Mouse (Mus musculus) MEL (cell line): ENCODE data around the gene Ctnnd2. TPM values are rescaled to one million over a fixed set of nuclear protein-coding genes. Genes with fewer than 3 reads are reported as not detected.

Experiments
- DNase-seq: peaks from one replicate; pipeline ENCODE4 v3.0.0; 2011; ENCODE audit warnings: low read depth, low spot score
- H3K27ac ChIP-seq: 2 replicates; pipeline ENCODE4 v1.5.1; 2012; ENCODE audit warnings: low read depth, mild to moderate bottlenecking, control low read depth, low read length, moderate library complexity; ENCODE audit not compliant: control insufficient read depth
- H3K27me3 ChIP-seq, 2 experiments: fragments of 150-350 bp in 1 of 2; sonication (generic) in 1 of 2; 2 replicates each; pipeline ENCODE4 v1.6.1; 2012; ENCODE audit warnings: low read length in 2 of 2, mild to moderate bottlenecking in 2 of 2, improper control_type of control experiment in 1 of 2, moderate library complexity in 1 of 2; ENCODE audit not compliant: insufficient read depth in 2 of 2, control insufficient read depth in 1 of 2
- H3K36me3 ChIP-seq, 2 experiments: 2 replicates each; pipeline ENCODE4 v1.6.1; 2012 to 2014; ENCODE audit warnings: low read length in 2 of 2, improper control_type of control experiment in 1 of 2, inconsistent platforms in 1 of 2, mild to moderate bottlenecking in 1 of 2; ENCODE audit not compliant: insufficient read depth in 2 of 2, control insufficient read depth in 1 of 2
- H3K4me1 ChIP-seq, 2 experiments: fragments of 150-350 bp in 1 of 2; sonication (generic) in 1 of 2; 2 replicates each; pipeline ENCODE4 v1.6.1; 2012; ENCODE audit warnings: low read length in 2 of 2, improper control_type of control experiment in 1 of 2, mild to moderate bottlenecking in 1 of 2; ENCODE audit not compliant: insufficient read depth in 2 of 2, control insufficient read depth in 1 of 2
- H3K4me3 ChIP-seq, 2 experiments: fragments of 150-350 bp in 1 of 2; sonication (generic) in 1 of 2; 2 replicates each; pipeline ENCODE4 v1.5.1; 2012; ENCODE audit warnings: low read depth in 2 of 2, low read length in 2 of 2, mild to moderate bottlenecking in 2 of 2, moderate library complexity in 2 of 2, control low read depth in 1 of 2, improper control_type of control experiment in 1 of 2; ENCODE audit not compliant: control insufficient read depth in 1 of 2, insufficient read depth in 1 of 2
- H3K79me2 ChIP-seq: 2 replicates; pipeline ENCODE4 v1.6.1; 2012; ENCODE audit warnings: mild to moderate bottlenecking, low read length, moderate library complexity; ENCODE audit not compliant: control insufficient read depth, poor library complexity, insufficient read depth
- H3K9ac ChIP-seq: 2 replicates; pipeline ENCODE4 v1.6.1; 2012; ENCODE audit warnings: low read depth, mild to moderate bottlenecking, control low read depth, low read length, moderate library complexity; ENCODE audit not compliant: control insufficient read depth, poor library complexity, severe bottlenecking
- H3K9me3 ChIP-seq: fragments of 150-350 bp; sonication (generic); replicated peaks from 2 replicates; pipeline ENCODE4 v1.6.1; 2012; ENCODE audit warnings: mild to moderate bottlenecking, low read length, improper control_type of control experiment, moderate library complexity; ENCODE audit not compliant: insufficient read depth
- EP300 ChIP-seq, 2 experiments: IDR thresholded peaks; 2 replicates each; pipeline ENCODE4 v1.6.1; 2011; ENCODE audit warnings: improper control_type of control experiment in 2 of 2, low read length in 2 of 2, low read depth in 1 of 2, mild to moderate bottlenecking in 1 of 2
- HCFC1 ChIP-seq: IDR thresholded peaks from 2 replicates; pipeline ENCODE4 v1.6.1; 2012; ENCODE audit warnings: low read depth, mild to moderate bottlenecking, inconsistent platforms, low read length, improper control_type of control experiment, moderate library complexity
- MEF2A ChIP-seq: IDR thresholded peaks from 2 replicates; pipeline ENCODE4 v1.6.1; 2014; ENCODE audit warnings: low read depth, mild to moderate bottlenecking, inconsistent platforms, low read length, improper control_type of control experiment; ENCODE audit not compliant: poor library complexity, insufficient replicate concordance, severe bottlenecking; ENCODE audit errors: extremely low read depth
- MYB ChIP-seq: IDR thresholded peaks from 2 replicates; pipeline ENCODE4 v1.6.1; 2011; ENCODE audit warnings: mild to moderate bottlenecking, low read depth, low read length, improper control_type of control experiment
- NRF1 ChIP-seq: IDR thresholded peaks from 2 replicates; pipeline ENCODE4 v1.6.1; 2014; ENCODE audit warnings: low read depth, mild to moderate bottlenecking, inconsistent platforms, low read length, improper control_type of control experiment, moderate library complexity; ENCODE audit not compliant: poor library complexity, insufficient read depth, severe bottlenecking
- UBTF ChIP-seq: IDR thresholded peaks from 2 replicates; pipeline ENCODE4 v1.6.1; 2012; ENCODE audit warnings: low read depth, mild to moderate bottlenecking, inconsistent platforms, low read length, improper control_type of control experiment, moderate library complexity, borderline replicate concordance; ENCODE audit not compliant: insufficient read depth
- ZKSCAN1 ChIP-seq: IDR thresholded peaks from 2 replicates; pipeline ENCODE4 v1.6.1; 2012; ENCODE audit warnings: low read depth, mild to moderate bottlenecking, inconsistent platforms, low read length, improper control_type of control experiment, moderate library complexity
- ZMIZ1 ChIP-seq: IDR thresholded peaks from 2 replicates; pipeline ENCODE4 v1.6.1; 2012; ENCODE audit warnings: low read depth, mild to moderate bottlenecking, inconsistent platforms, low read length, improper control_type of control experiment, moderate library complexity
- ZNF384 ChIP-seq: IDR thresholded peaks from 2 replicates; pipeline ENCODE4 v1.6.1; 2012; ENCODE audit warnings: low read depth, mild to moderate bottlenecking, inconsistent platforms, low read length, improper control_type of control experiment
- polyA plus RNA-seq, 2 experiments: library from polyadenylated mRNA; stranded (reverse) in 1 of 2; unstranded in 1 of 2; fragments of >175 nt in 1 of 2; fragments of >200 nt in 1 of 2; gene quantifications; 2 replicates each; pipeline versions ENCODE4 v1.2.1 to v1.2.4; 2012; ENCODE audit warnings: low replicate concordance in 2 of 2, low read depth in 1 of 2; ENCODE audit not compliant: insufficient read length in 2 of 2, insufficient read depth in 1 of 2, missing spikeins in 1 of 2
- total RNA-seq: library from RNA; depleted of rRNA; stranded (reverse); fragments of 300-350 nt; gene quantifications from 2 replicates; pipeline ENCODE4 v1.2.3, GENCODE M21; 2012

The Ctnnd2 gene
- total and polyA plus RNA-seq, 3 experiments = 0.03 TPM; not detected in 2

- DNase-seq = no peak
- no peak for TF ChIP-seq NRF1
- no peak for TF ChIP-seq UBTF
- TF ChIP-seq ZMIZ1 = no peak
- no peak for TF ChIP-seq EP300 (IDR thresholded peaks at IDR 0.05; ENCODE audit: low read depth in 1 of 2, low read length in 2 of 2)
- H3K4me1 ChIP-seq = no peaks in the 10 kb centered on the region
These were observed 96.4 kb downstream of the Ctnnd2 start for GRCm38 (mm10) chr15:30268822-30269221.

GRCm38 (mm10) chr15:30271141-30271572 is 98.8 kb downstream of the Ctnnd2 start:
- Histone ChIP-seq H3K4me1 (no peaks in the 10 kb centered on the region), H3K27me3 (no peaks in the 10 kb centered on the region), H3K79me2 (no peaks in the 10 kb centered on the region), H3K9ac (no peak overlapping the region), H3K27ac (no peak overlapping the region), H3K9me3 (no peaks in the 10 kb centered on the region; the same call in 1 of the 2 replicates), H3K4me3 (no peak overlapping the region), H3K36me3 (no peaks in the 10 kb centered on the region)
- DNase-seq = no peak
- no peak for TF ChIP-seq MEF2A
- TF ChIP-seq ZKSCAN1 = no peak

More at GRCm38 (mm10) chr15:30268822-30269221, 96.4 kb downstream of the Ctnnd2 start:
- Histone ChIP-seq H3K9me3 (no peaks in the 10 kb centered on the region; the same call in 1 of the 2 replicates), H3K4me3 (no peak overlapping the region), H3K27me3 (no peaks in the 10 kb centered on the region), H3K9ac (no peak overlapping the region), H3K36me3 (no peaks in the 10 kb centered on the region), H3K79me2 (no peaks in the 10 kb centered on the region), H3K27ac (no peak overlapping the region)

- DNase-seq = no peak
- H3K36me3 ChIP-seq = no peaks in the 10 kb centered on the region
- no peaks in the 10 kb centered on the region; the same call in 1 of the 2 replicates for H3K9me3 ChIP-seq
- TF ChIP-seq HCFC1 (no peak), ZNF384 (no peak), MYB (no peak)
- TF ChIP-seq, all 39 proteins: peak for 0
- H3K4me3 ChIP-seq = no peak overlapping the region
- H3K4me1 ChIP-seq = no peaks in the 10 kb centered on the region
- H3K9ac ChIP-seq = no peak overlapping the region
- H3K27me3 ChIP-seq = no peaks in the 10 kb centered on the region
- no peaks in the 10 kb centered on the region for H3K79me2 ChIP-seq
- no peak overlapping the region for H3K27ac ChIP-seq
These were observed 99.9 kb downstream of the Ctnnd2 start for GRCm38 (mm10) chr15:30272326-30272725.
